Mouse (Mus musculus) heart, postnatal 4 days (tissue): ENCODE measurements around the gene Pex12. TPM values are rescaled to one million over a fixed set of nuclear protein-coding genes. Genes with fewer than 3 reads are reported as not detected.
"Not testable (repeated sequence)": the region's sequence is repeated elsewhere in the genome, so short reads cannot be mapped to it uniquely, and the experiment has no call there.

ENCODE experiments used
- DNase-seq: peaks from one replicate; pipeline ENCODE4 v3.0.0; 2021
- total RNA-seq, 2 experiments: library from RNA; stranded (reverse); gene quantifications; 2 replicates each; pipeline ENCODE4 v1.2.3; 2021

Pex12 gene
- total RNA-seq, 2 experiments from 2014 or later, result 7.1 to 10.0 TPM

GRCm38 (mm10) chr11:83286566-83286965 lies 15.8 kb downstream of the Pex12 start, which contains the start of gene Slfn14:
Gene Slfn14 (minus strand): TSS chr11:83286726.
- DNase-seq, result no peak

DNA sequence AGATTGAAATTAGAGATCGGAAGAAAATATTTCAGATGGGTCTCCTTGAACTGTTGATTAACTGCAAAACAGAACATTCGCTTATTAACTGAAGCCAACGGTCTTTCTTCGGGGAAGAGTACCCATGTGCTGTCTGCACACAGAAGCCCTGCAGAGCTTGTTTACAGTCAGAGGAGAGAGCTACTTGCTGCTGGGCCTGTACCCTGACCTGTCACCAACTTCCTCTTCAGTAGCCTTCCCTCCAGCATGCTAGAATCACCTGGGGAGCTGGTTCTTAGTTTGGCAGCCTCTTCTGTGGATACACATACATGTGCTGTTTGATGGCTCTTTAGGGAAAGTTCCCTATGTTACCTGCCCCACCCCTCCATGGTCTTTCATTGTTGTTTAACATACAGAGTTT lies 16.8 kb downstream of the Pex12 start:
- no peak for DNase-seq

GRCm38 (mm10) chr11:83282084-83282483 lies 20.3 kb downstream of the Pex12 start:
- no peak for DNase-seq

- DNase-seq, result peak; percentile 74
Observed at GRCm38 (mm10) chr11:83279691-83280090, 22.7 kb downstream of the Pex12 start.

- DNase-seq, result no peak
Observed at GRCm38 (mm10) chr11:83279024-83279423, 23.4 kb downstream of the Pex12 start.

GRCm38 (mm10) chr11:83276251-83276650 lies 26.1 kb downstream of the Pex12 start:
- no peak for DNase-seq

GRCm38 (mm10) chr11:83271951-83272843 lies 30.2 kb downstream of the Pex12 start:
- no peak for DNase-seq

DNA sequence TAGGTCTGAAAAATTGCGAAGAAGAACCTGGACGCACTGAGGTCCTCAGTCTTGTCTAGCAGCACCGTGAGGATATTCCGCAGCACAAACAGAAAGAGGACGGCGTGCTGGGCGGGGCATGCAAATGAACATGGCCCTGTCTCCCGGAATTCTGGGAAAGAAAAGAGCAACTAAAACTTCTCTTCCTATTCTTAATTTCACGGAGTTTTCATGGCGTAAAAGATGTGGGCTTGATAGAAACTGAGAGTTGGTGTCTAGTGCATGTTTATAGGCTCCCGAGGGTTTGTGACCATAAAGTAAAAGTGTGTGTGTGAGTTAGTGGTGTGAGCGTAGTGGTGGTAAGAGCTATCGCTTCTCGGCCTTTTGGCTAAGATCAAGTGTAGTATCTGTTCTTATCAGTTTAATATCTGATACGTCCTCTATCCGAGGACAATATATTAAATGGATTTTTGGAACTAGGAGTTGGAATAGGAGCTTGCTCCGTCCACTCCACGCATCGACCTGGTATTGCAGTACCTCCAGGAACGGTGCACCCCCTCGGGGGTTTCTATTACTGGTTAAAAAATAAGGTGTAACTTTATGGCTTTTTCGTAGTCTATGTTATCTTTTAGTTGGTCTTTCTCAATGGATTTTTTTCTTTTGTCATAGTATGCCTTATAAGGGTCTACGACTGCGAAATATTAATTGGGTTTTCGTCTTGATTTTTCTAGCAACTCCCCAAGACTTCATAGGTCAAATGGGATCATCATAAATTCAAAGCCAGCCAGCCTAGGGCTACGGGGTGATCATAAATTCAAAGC lies 31.0 kb downstream of the Pex12 start:
- DNase-seq, result peak; percentile 79

GRCm38 (mm10) chr11:83270842-83271150 lies 31.6 kb downstream of the Pex12 start:
- DNase-seq, result no peak

- no peak for DNase-seq
Observed at GRCm38 (mm10) chr11:83263146-83263545, 39.2 kb downstream of the Pex12 start.

DNA sequence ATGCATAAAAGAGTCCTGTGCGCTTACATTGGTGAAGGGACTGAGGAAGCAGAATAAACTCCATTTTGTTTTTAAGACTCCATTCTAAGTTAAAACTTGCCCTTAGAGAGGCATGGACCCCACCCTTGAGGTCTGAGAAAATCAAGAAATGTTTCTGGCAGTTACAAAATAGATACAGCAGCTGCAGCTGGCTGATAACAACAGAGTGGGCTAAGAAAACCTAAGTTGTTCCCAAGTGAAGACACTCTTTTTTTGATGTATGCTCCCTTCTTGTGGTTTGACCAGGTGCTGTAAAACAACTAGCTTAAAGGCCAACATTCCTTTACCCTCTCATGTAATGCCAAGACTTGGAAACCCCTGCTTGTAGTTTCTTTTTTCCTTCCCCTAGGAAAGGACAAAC lies 39.7 kb downstream of the Pex12 start:
- DNase-seq, result no peak

GRCm38 (mm10) chr11:83257211-83257610 lies 45.2 kb downstream of the Pex12 start:
- DNase-seq, result not testable (repeated sequence)

Other genes starting within 250 kb of the Pex12 start
- 1 to 10 TPM; 1.7 to 1.8 TPM for gene Slfn2, start 237.5 kb downstream of the Pex12 start, total RNA-seq
- gene Slfn1, start 185.7 kb downstream of the Pex12 start, total RNA-seq, result under 1 TPM in 1 of 2 experiments, not detected in 1; 0.14 TPM
- gene Slfn4, start 127.4 kb downstream of the Pex12 start, total RNA-seq, result under 1 TPM; 0.09 to 0.14 TPM
- 1 to 10 TPM; 3.4 to 5.2 TPM for gene Slfn3, start 111.3 kb downstream of the Pex12 start, total RNA-seq
- gene Slfn14, start 15.9 kb downstream of the Pex12 start, total RNA-seq, result under 1 TPM; 0.14 to 0.20 TPM
- gene Ap2b1, start 3.6 kb downstream of the Pex12 start, total RNA-seq, result 10 to 100 TPM; 76.7 to 83.4 TPM
- gene Rasl10b, start 106.6 kb upstream of the Pex12 start, total RNA-seq, result 10 to 100 TPM; 31.5 to 32.3 TPM
- not detected for gene Gas2l2, start 126.9 kb upstream of the Pex12 start, total RNA-seq
- under 1 TPM in 1 of 2 experiments, not detected in 1; 0.56 TPM for gene 1700020L24Rik, start 135.1 kb upstream of the Pex12 start, total RNA-seq
- gene Mmp28, start 160.5 kb upstream of the Pex12 start, total RNA-seq, result 1 to 10 TPM; 7.0 to 7.1 TPM
- gene Taf15, start 170.5 kb upstream of the Pex12 start, total RNA-seq, result 10 to 100 TPM; 59.2 to 62.8 TPM
- gene Heatr9, start 219.6 kb upstream of the Pex12 start, total RNA-seq, result not detected
- not detected for gene Ccl5, start 227.9 kb upstream of the Pex12 start, total RNA-seq